ENCODE assay signal across 8 mouse cellular contexts in the genomic region with DNA sequence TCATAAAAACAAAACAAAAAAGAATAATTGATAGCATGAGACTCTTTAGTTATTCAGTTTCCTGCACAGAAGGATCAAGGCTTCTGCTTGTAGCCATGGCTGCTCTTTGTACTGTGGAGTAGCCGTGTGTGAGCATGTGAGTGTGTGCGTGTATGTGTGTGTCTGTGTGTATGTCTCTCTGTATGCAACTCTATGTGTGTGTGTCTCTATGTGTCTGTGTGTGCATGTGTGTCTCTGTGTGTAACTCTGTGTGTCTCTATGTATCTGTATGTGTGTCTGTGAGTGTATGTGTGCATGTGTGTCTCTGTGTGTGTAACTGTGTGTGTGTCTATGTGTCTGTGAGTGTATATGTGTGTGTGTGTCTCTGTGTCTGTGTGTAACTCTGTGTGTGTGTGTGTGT. TPM values are rescaled to one million over a fixed set of nuclear protein-coding genes. Genes with fewer than 3 reads are reported as not detected.
DNase-seq lines count a peak whose midpoint lies in the region; ATAC-seq and TF ChIP-seq lines count a peak whose summit lies in the region.

No protein-coding gene starts in this region.

- H3K4me1 ChIP-seq in kidney, postnatal 0 days (replicated peaks; ENCODE audit: insufficient read depth, low read length): peaks cover 27% of the 10 kb centered on the region
- H3K4me1 ChIP-seq in bone marrow, adult 2 months (ENCODE audit: control insufficient read depth, insufficient read depth, low read length): peaks cover 10% of the 10 kb centered on the region; the same call in 1 of the 2 replicates
- H3K4me1 ChIP-seq in hindbrain, embryonic 13.5 days (replicated peaks): peaks cover 45% of the 10 kb centered on the region
- H3K4me1 ChIP-seq in midbrain, embryonic 16.5 days (ENCODE audit: control insufficient read depth, insufficient read depth, low read length): peaks cover 21% of the 10 kb centered on the region
- H3K4me1 ChIP-seq in thymus, adult 2 months (replicated peaks; ENCODE audit: control insufficient read depth, insufficient read depth, low read length): peaks cover 43% of the 10 kb centered on the region

- no peaks in the 10 kb centered on the region for H3K36me3 ChIP-seq in kidney, postnatal 0 days (ENCODE audit: insufficient read depth, low read length)
- H3K36me3 ChIP-seq in hindbrain, embryonic 13.5 days: no peaks in the 10 kb centered on the region
- H3K36me3 ChIP-seq in midbrain, embryonic 16.5 days (ENCODE audit: control insufficient read depth, insufficient read depth, low read length): no peaks in the 10 kb centered on the region
- no peaks in the 10 kb centered on the region for H3K36me3 ChIP-seq in thymus, adult 2 months (ENCODE audit: control insufficient read depth, insufficient read depth, low read length)

- ATAC-seq in kidney, postnatal 0 days (replicated peaks; ENCODE audit: low FRiP score, low read depth): no peak
- no peak for ATAC-seq in hindbrain, embryonic 13.5 days (ENCODE audit: low FRiP score)
- no peak for ATAC-seq in midbrain, embryonic 16.5 days
- ATAC-seq in megakaryocyte-erythroid progenitor cell, adult 5-6 weeks (replicated peaks; ENCODE audit: low FRiP score, low TSS enrichment, poor library complexity, severe bottlenecking): no peak

- H3K4me3 ChIP-seq in kidney, postnatal 0 days (replicated peaks; ENCODE audit: low read depth, low read length): peak overlapping the region; percentile 18
- H3K4me3 ChIP-seq in bone marrow, adult 2 months (replicated peaks; ENCODE audit: control insufficient read depth, low read depth, low read length): peak overlapping the region; percentile 61
- H3K4me3 ChIP-seq in hindbrain, embryonic 13.5 days: peak overlapping the region; percentile 23
- peak overlapping the region; percentile 17 for H3K4me3 ChIP-seq in midbrain, embryonic 16.5 days (ENCODE audit: low read depth, low read length)
- H3K4me3 ChIP-seq in thymus, adult 2 months (ENCODE audit: control insufficient read depth, insufficient read depth, low read length): no peak overlapping the region

- H3K27ac ChIP-seq in kidney, postnatal 0 days: 0 out of 2 replicates have a peak overlapping the region, but pooled peaks have one; percentile 52
- H3K27ac ChIP-seq in bone marrow, adult 2 months (ENCODE audit: control insufficient read depth, insufficient read depth, low read depth, low read length, poor library complexity): no peak overlapping the region; the same call in 1 of the 2 replicates
- H3K27ac ChIP-seq in hindbrain, embryonic 13.5 days: no peak overlapping the region
- no peak overlapping the region for H3K27ac ChIP-seq in midbrain, embryonic 16.5 days (ENCODE audit: low read length)
- no peak overlapping the region for H3K27ac ChIP-seq in thymus, adult 2 months (ENCODE audit: control insufficient read depth, insufficient read depth, low read length)

- no peaks in the 10 kb centered on the region for H3K27me3 ChIP-seq in kidney, postnatal 0 days (ENCODE audit: insufficient read depth, low read length)
- peaks cover 6% of the 10 kb centered on the region; the same call in 1 of the 2 replicates for H3K27me3 ChIP-seq in hindbrain, embryonic 13.5 days
- no peaks in the 10 kb centered on the region for H3K27me3 ChIP-seq in midbrain, embryonic 16.5 days (ENCODE audit: control insufficient read depth, insufficient read depth, low read depth, low read length)
- H3K27me3 ChIP-seq in thymus, adult 2 months (ENCODE audit: control insufficient read depth, insufficient read depth, low read length): no peaks in the 10 kb centered on the region

- no peak overlapping the region for H3K9ac ChIP-seq in kidney, postnatal 0 days (ENCODE audit: low read depth, low read length)
- peak overlapping the region; percentile 47; the same call in 1 of the 2 replicates for H3K9ac ChIP-seq in hindbrain, embryonic 13.5 days
- H3K9ac ChIP-seq in midbrain, embryonic 16.5 days (ENCODE audit: low read depth, low read length): peak overlapping the region; percentile 1

- peak overlapping the region; percentile 80 for H3K4me2 ChIP-seq in kidney, postnatal 0 days (ENCODE audit: low read length)
- H3K4me2 ChIP-seq in hindbrain, embryonic 13.5 days: peak overlapping the region; percentile 76
- H3K4me2 ChIP-seq in midbrain, embryonic 16.5 days (ENCODE audit: low read length): peak overlapping the region; percentile 69

- no peak for TF ChIP-seq POLR2A in bone marrow, adult 2 months (IDR thresholded peaks at IDR 0.05; ENCODE audit: borderline replicate concordance, control insufficient read depth, low read depth, low read length)
- TF ChIP-seq POLR2A in thymus, adult 2 months (IDR thresholded peaks at IDR 0.05; ENCODE audit: control insufficient read depth, extremely low read depth, insufficient read depth, low read length, poor library complexity): no peak

- DNase-seq in kidney, postnatal 0 days (ENCODE audit: low spot score): no peak
- no peak for DNase-seq in kidney, postnatal 36 days
- DNase-seq in thymus, adult 2 months: no peak
- no peak for DNase-seq in cerebellum, adult 18-20 months

- 77% methylated on average over 2 of the region's 2 CpGs for WGBS in kidney, postnatal 0 days
- WGBS in bone marrow, adult 2 months: 59% methylated on average over 2 of the region's 2 CpGs
- WGBS in hindbrain, embryonic 13.5 days: 57% methylated on average over 2 of the region's 2 CpGs
- WGBS in midbrain, embryonic 16.5 days: 54% methylated on average over 2 of the region's 2 CpGs
- WGBS in thymus, adult 2 months: 44% methylated on average over 2 of the region's 2 CpGs

- H3K9me3 ChIP-seq in kidney, postnatal 0 days (replicated peaks; ENCODE audit: low read length): no peaks in the 10 kb centered on the region
- no peaks in the 10 kb centered on the region for H3K9me3 ChIP-seq in hindbrain, embryonic 13.5 days
- H3K9me3 ChIP-seq in midbrain, embryonic 16.5 days (replicated peaks; ENCODE audit: control insufficient read depth, low read length, poor library complexity, severe bottlenecking): no peaks in the 10 kb centered on the region

- TF ChIP-seq CTCF in kidney, postnatal 0 days (IDR thresholded peaks at IDR 0.05; ENCODE audit: low read depth): no peak
- TF ChIP-seq CTCF in bone marrow, adult 2 months (IDR thresholded peaks at IDR 0.05; ENCODE audit: control insufficient read depth, insufficient read depth, low read length): no peak
- TF ChIP-seq CTCF in thymus, adult 2 months (IDR thresholded peaks at IDR 0.05; ENCODE audit: borderline replicate concordance, control insufficient read depth, extremely low read depth, insufficient read depth, low read length, poor library complexity): no peak

RNA-seq across cellular contexts. Expression of a gene that starts 2.1 kb away (rescaled TPM):
- 42.6 and 51.1 TPM in 2 replicates for polyA plus RNA-seq in kidney, postnatal 0 days (2015; fragmentation: Nextera tagmentation; extraction: Ambion mirVana)
- polyA plus RNA-seq in bone marrow, adult 2 months (2011; ENCODE audit: insufficient read depth, insufficient read length, low replicate concordance, missing spikeins): 11.1 and 27.7 TPM in 2 replicates
- polyA plus RNA-seq in hindbrain, embryonic 13.5 days (2015; fragmentation: Nextera tagmentation; extraction: Ambion mirVana): 72.1 and 73.0 TPM in 2 replicates
- polyA plus RNA-seq in midbrain, embryonic 16.5 days (2015; fragmentation: Nextera tagmentation; extraction: Ambion mirVana): 104 and 125 TPM in 2 replicates
- polyA plus RNA-seq in thymus, adult 2 months (2012; rRNA removed): 33.4 and 34.4 TPM in 2 replicates
- 7.2 and 8.7 TPM in 2 replicates for total RNA-seq in megakaryocyte-erythroid progenitor cell, adult 5-6 weeks (2014; fragmentation: Nextera tagmentation)
- 5.4 and 6.7 TPM in 2 replicates for total RNA-seq in megakaryocyte-erythroid progenitor cell, adult 5-6 weeks (2017)

RNA-seq across cellular contexts. Expression of a gene that starts 48.6 kb away (rescaled TPM):
- polyA plus RNA-seq in kidney, postnatal 0 days (2015; fragmentation: Nextera tagmentation; extraction: Ambion mirVana): 42.3 and 45.0 TPM in 2 replicates
- 7.3 and 17.5 TPM in 2 replicates for polyA plus RNA-seq in bone marrow, adult 2 months (2011; ENCODE audit: insufficient read depth, insufficient read length, low replicate concordance, missing spikeins)
- 69.1 and 69.5 TPM in 2 replicates for polyA plus RNA-seq in hindbrain, embryonic 13.5 days (2015; fragmentation: Nextera tagmentation; extraction: Ambion mirVana)
- 95.1 and 106 TPM in 2 replicates for polyA plus RNA-seq in midbrain, embryonic 16.5 days (2015; fragmentation: Nextera tagmentation; extraction: Ambion mirVana)
- 34.8 and 37.8 TPM in 2 replicates for polyA plus RNA-seq in thymus, adult 2 months (2012; rRNA removed)
- total RNA-seq in megakaryocyte-erythroid progenitor cell, adult 5-6 weeks (2014; fragmentation: Nextera tagmentation): 2.1 and 5.1 TPM in 2 replicates
- 0.38 and 2.9 TPM in 2 replicates for total RNA-seq in megakaryocyte-erythroid progenitor cell, adult 5-6 weeks (2017)
